Mouse (Mus musculus) heart, embryonic 13.5 days (tissue): ENCODE data around the gene Taok3. TPM values are rescaled to one million over a fixed set of nuclear protein-coding genes. Genes with fewer than 3 reads are reported as not detected.

Experiments
- ATAC-seq: fragments of 200-750 bp; cut with Nextera tagmentation; 2 replicates; pipeline ENCODE4 v1.8.0; 2017; ENCODE audit warnings: moderate TSS enrichment; ENCODE audit not compliant: insufficient number of reproducible peaks, low FRiP score, low TSS enrichment; ENCODE audit errors: extremely low read depth
- H3K27ac ChIP-seq: fragments of 300-500 bp; sonication (generic); replicated peaks from 2 replicates; pipeline ENCODE4 v1.5.1; 2015; ENCODE audit warnings: moderate library complexity, mild to moderate bottlenecking, inconsistent platforms
- H3K27me3 ChIP-seq: fragments of 300-500 bp; sonication (generic); replicated peaks from 2 replicates; pipeline ENCODE4 v1.6.1; 2015; ENCODE audit warnings: mild to moderate bottlenecking, inconsistent platforms
- H3K36me3 ChIP-seq: fragments of 300-500 bp; sonication (generic); 2 replicates; pipeline ENCODE4 v1.6.1; 2015; ENCODE audit warnings: mild to moderate bottlenecking, inconsistent platforms
- H3K4me1 ChIP-seq: fragments of 300-500 bp; sonication (generic); 2 replicates; pipeline ENCODE4 v1.6.1; 2015; ENCODE audit warnings: inconsistent platforms
- H3K4me2 ChIP-seq: fragments of 300-500 bp; sonication (generic); 2 replicates; pipeline ENCODE4 v1.6.1; 2015; ENCODE audit warnings: inconsistent platforms, mild to moderate bottlenecking, moderate library complexity
- H3K4me3 ChIP-seq: fragments of 300-500 bp; sonication (generic); 2 replicates; pipeline ENCODE4 v1.5.1; 2015; ENCODE audit warnings: moderate library complexity, mild to moderate bottlenecking, inconsistent platforms
- H3K9ac ChIP-seq: fragments of 300-500 bp; sonication (generic); 2 replicates; pipeline ENCODE4 v1.6.1; 2015; ENCODE audit warnings: inconsistent platforms, mild to moderate bottlenecking, moderate library complexity
- H3K9me3 ChIP-seq: fragments of 300-500 bp; sonication (generic); 2 replicates; pipeline ENCODE4 v1.6.1; 2016; ENCODE audit warnings: inconsistent platforms
- WGBS: fragments of 180-500 bp; shearing (Covaris S2); methylation state at CpG from one replicate; pipeline ENCODE4 v1.1.7; 2015; ENCODE audit warnings: mixed read lengths; 5-methylcytosine and 5-hydroxymethylcytosine counted together
- polyA plus RNA-seq: library from polyadenylated mRNA; unstranded; fragments of >200 nt; fragmentation: Nextera tagmentation; extraction: Ambion mirVana; gene quantifications from 2 replicates; pipeline ENCODE4 v1.2.1, GENCODE M21; 2015

Taok3 gene
- polyA plus RNA-seq, 1 experiment from 2014 or later = 8.5 TPM

DNA sequence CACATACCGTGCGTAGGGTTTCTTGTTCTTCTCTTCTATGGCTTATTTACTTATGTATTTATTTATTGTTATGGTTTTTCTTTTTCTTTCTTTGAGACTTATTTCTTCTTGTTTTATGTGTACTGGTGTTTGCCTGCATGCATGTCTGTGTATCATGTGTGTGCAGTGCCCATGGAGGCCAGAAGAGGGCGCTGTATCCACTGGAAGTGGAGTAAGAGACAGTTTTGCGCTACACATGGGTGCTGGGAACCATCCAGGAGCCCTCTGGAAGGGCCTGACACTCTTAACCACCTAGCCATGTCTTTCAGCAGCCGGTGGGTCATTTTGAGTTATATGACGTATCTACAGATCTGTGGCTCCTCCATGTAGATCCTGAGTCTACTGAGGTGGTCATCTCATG is 64.9 kb downstream of the Taok3 start:
- Histone ChIP-seq H3K4me2 (no peak overlapping the region), H3K4me1 (no peaks in the 10 kb centered on the region), H3K9ac (no peak overlapping the region), H3K27ac (no peak overlapping the region), H3K9me3 (peaks cover 11% of the 10 kb centered on the region; the same call in 1 of the 2 replicates), H3K36me3 (peaks cover 26% of the 10 kb centered on the region), H3K4me3 (no peak overlapping the region), H3K27me3 (no peaks in the 10 kb centered on the region)
- no peak for ATAC-seq
- 86% methylated on average over 6 of the region's 6 CpGs for WGBS

DNA sequence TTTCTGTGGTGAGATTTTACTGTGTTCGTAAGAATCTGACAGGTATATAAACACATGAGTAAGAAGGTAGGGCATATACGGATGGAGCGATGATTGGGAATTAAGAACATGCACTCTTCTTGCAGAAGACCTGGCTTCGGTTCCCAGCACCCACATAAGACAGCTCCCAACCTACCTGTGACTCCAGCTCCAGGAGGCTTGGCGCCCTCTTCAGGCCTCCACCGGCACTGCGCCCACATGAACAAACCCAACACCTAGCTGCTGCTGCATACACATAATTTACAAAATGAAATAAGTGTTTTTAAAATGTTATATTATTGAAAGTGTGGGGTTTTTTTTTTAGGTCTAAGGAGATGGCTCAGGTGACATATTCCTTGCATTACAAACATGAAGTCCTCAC is 65.7 kb downstream of the Taok3 start:
- no peak for ATAC-seq
- 88% methylated on average over 7 of the region's 7 CpGs for WGBS

GRCm38 (mm10) chr5:117192061-117192460 is 72.1 kb downstream of the Taok3 start:
- no peak for ATAC-seq
- 76% methylated on average over 6 of the region's 6 CpGs for WGBS
- Histone ChIP-seq H3K36me3 (peaks cover 11% of the 10 kb centered on the region; the same call in 1 of the 2 replicates), H3K9ac (no peak overlapping the region), H3K27me3 (no peaks in the 10 kb centered on the region), H3K4me1 (peaks cover 11% of the 10 kb centered on the region), H3K4me2 (no peak overlapping the region), H3K4me3 (no peak overlapping the region), H3K9me3 (no peaks in the 10 kb centered on the region), H3K27ac (no peak overlapping the region)

More for the DNA sequence above, 65.7 kb downstream of the Taok3 start:
- H3K36me3 ChIP-seq = peaks cover 26% of the 10 kb centered on the region
- no peaks in the 10 kb centered on the region for H3K27me3 ChIP-seq
- H3K4me2 ChIP-seq = no peak overlapping the region
- no peaks in the 10 kb centered on the region for H3K4me1 ChIP-seq
- H3K4me3 ChIP-seq = no peak overlapping the region
- no peak overlapping the region for H3K27ac ChIP-seq
- peaks cover 11% of the 10 kb centered on the region; the same call in 1 of the 2 replicates for H3K9me3 ChIP-seq
- no peak overlapping the region for H3K9ac ChIP-seq

DNA sequence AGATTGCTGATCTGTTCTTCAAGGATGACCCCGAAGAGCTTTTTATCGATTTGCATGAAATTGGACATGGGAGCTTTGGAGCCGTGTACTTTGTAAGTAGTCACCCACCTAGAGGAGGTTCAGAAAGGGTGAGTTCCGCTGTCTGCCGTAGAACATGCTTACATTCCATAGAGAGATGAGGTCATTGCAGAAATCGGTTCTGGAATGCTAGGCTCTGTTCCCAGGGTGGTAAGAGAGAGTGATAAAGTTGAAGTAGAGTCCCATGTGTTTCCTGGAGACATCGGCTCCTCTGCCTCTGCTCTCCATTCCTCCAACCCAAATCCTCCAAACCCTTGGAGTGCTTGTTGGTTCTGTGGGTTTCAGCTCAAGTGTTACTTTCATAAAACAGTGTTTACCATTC is 73.8 kb downstream of the Taok3 start:
- Histone ChIP-seq H3K4me3 (no peak overlapping the region), H3K27ac (no peak overlapping the region), H3K4me1 (peaks cover 11% of the 10 kb centered on the region), H3K9me3 (no peaks in the 10 kb centered on the region), H3K4me2 (no peak overlapping the region), H3K36me3 (peaks cover 18% of the 10 kb centered on the region), H3K9ac (no peak overlapping the region), H3K27me3 (no peaks in the 10 kb centered on the region)
- ATAC-seq = no peak
- 45% methylated on average over 7 of the region's 7 CpGs for WGBS

DNA sequence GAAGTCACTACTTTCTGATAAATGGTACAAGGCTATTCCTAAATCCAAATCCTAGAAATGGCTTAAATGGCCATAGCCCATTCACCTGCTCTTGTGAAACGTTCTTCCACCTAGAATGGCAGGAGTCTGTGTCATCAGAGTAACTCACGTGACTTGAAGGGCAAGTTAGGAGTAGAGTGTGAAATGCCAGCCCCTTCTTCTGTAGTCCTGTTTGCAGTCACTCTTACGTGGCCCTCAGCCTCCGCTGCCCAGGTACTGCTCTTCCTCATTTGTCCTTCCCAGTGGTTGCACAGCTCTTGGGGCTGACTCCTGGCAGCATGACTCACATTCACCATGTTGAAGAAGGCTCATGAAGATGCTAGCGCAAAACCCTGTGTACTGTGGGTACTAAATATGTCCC is 74.7 kb downstream of the Taok3 start:
- Histone ChIP-seq H3K36me3 (peaks cover 22% of the 10 kb centered on the region), H3K9ac (no peak overlapping the region), H3K4me1 (peaks cover 11% of the 10 kb centered on the region), H3K4me2 (no peak overlapping the region), H3K27ac (no peak overlapping the region), H3K9me3 (no peaks in the 10 kb centered on the region), H3K27me3 (no peaks in the 10 kb centered on the region), H3K4me3 (no peak overlapping the region)
- WGBS = 89% methylated on average over 5 of the region's 5 CpGs
- no peak for ATAC-seq

DNA sequence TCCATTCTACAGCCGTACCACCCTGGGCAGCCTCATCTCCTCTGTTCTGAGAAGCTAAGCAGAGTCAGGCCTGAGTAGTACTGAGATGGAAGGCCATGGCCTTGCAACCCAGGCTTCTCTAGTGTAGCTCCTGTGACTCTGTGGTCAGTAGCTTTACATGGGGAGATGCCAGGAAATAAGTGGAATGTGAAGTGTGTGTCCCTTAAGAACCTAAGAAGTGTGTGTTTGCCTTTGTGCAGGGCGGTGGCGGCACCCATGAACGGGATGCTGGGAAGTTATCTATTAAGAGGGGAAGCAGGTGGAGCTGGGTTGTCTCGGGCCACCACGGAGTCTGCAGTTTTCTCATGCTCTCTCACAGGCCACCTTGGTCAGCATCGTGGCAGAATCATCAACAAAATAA is 76.6 kb downstream of the Taok3 start:
- H3K4me3 ChIP-seq = no peak overlapping the region
- no peak overlapping the region for H3K27ac ChIP-seq
- peaks cover 11% of the 10 kb centered on the region for H3K4me1 ChIP-seq
- H3K27me3 ChIP-seq = no peaks in the 10 kb centered on the region
- H3K4me2 ChIP-seq = no peak overlapping the region
- H3K9me3 ChIP-seq = no peaks in the 10 kb centered on the region
- ATAC-seq = no peak
- no peak overlapping the region for H3K9ac ChIP-seq
- WGBS = 85% methylated on average over 7 of the region's 7 CpGs
- H3K36me3 ChIP-seq = peaks cover 35% of the 10 kb centered on the region

GRCm38 (mm10) chr5:117198390-117198789 is 78.5 kb downstream of the Taok3 start:
- no peak overlapping the region for H3K4me2 ChIP-seq
- peaks cover 46% of the 10 kb centered on the region for H3K36me3 ChIP-seq
- no peaks in the 10 kb centered on the region for H3K27me3 ChIP-seq
- no peaks in the 10 kb centered on the region for H3K9me3 ChIP-seq
- no peak overlapping the region for H3K27ac ChIP-seq
- WGBS = 76% methylated on average over 3 of the region's 3 CpGs
- no peak for ATAC-seq
- H3K4me3 ChIP-seq = no peak overlapping the region
- H3K9ac ChIP-seq = no peak overlapping the region
- peaks cover 8% of the 10 kb centered on the region for H3K4me1 ChIP-seq

- H3K4me2 ChIP-seq = no peak overlapping the region
- WGBS = 77% methylated on average over 16 of the region's 16 CpGs
- no peaks in the 10 kb centered on the region for H3K4me1 ChIP-seq
- no peak for ATAC-seq
- H3K36me3 ChIP-seq = peaks cover 49% of the 10 kb centered on the region
- 0 out of 2 replicates have a peak, but pooled peaks cover 5% of the 10 kb centered on the region for H3K9me3 ChIP-seq
- H3K4me3 ChIP-seq = no peak overlapping the region
- no peak overlapping the region for H3K9ac ChIP-seq
- H3K27me3 ChIP-seq = no peaks in the 10 kb centered on the region
- no peak overlapping the region for H3K27ac ChIP-seq
Observed at GRCm38 (mm10) chr5:117207286-117207685, 87.4 kb downstream of the Taok3 start.

GRCm38 (mm10) chr5:117214016-117214415 is 94.1 kb downstream of the Taok3 start:
- H3K27me3 ChIP-seq = no peaks in the 10 kb centered on the region
- no peak overlapping the region for H3K27ac ChIP-seq
- no peak overlapping the region for H3K9ac ChIP-seq
- H3K9me3 ChIP-seq = 0 out of 2 replicates have a peak, but pooled peaks cover 1% of the 10 kb centered on the region
- H3K4me1 ChIP-seq = no peaks in the 10 kb centered on the region
- no peak for ATAC-seq
- no peak overlapping the region for H3K4me3 ChIP-seq
- H3K36me3 ChIP-seq = peaks cover 50% of the 10 kb centered on the region
- no peak overlapping the region for H3K4me2 ChIP-seq
- 76% methylated on average over 4 of the region's 4 CpGs for WGBS

DNA sequence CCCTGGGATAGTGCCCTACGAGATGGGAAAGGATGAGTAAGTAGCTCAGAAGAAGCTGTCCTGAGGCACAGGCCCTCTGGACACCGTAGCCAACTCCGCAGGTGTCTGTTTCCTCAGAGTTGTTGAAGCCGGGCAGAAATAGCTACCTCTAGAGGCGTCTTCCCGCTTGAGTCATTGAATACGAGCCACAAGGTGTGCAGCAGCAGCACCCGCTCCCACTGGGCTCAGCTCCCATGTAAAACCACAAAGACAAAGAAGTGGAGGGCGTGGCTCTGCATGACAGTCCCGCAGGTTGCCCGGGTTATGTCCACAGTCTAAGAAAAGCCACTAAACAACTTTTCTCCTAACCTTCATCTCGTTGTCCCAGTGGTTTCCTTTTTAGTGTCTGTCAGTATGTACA is 111.1 kb downstream of the Taok3 start:
- no peaks in the 10 kb centered on the region for H3K4me1 ChIP-seq
- H3K27me3 ChIP-seq = no peaks in the 10 kb centered on the region
- no peak for ATAC-seq

DNA sequence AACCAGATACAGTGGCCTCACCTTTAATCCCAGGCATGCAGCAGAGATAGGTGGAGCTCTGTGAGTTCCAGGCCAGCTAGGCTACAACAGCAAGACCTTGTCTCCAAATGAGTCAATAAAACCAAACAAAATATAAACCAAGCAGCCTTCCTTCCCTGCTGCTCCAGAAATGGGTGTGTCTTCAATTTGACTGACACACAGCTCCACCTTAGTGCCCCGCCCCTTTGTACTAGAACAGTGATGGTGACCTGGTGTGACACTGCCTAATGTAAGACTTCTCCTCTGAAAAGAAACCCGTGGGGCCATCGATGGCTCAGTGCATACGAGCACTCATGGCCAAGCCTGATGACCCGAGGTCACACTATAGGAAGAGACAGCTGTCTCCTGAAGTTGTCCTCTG is 116.6 kb downstream of the Taok3 start:
- no peak for ATAC-seq
- Histone ChIP-seq H3K27ac (no peak overlapping the region), H3K36me3 (peaks cover 15% of the 10 kb centered on the region), H3K9ac (no peak overlapping the region), H3K4me2 (no peak overlapping the region), H3K9me3 (no peaks in the 10 kb centered on the region), H3K27me3 (no peaks in the 10 kb centered on the region), H3K4me1 (peaks cover 6% of the 10 kb centered on the region), H3K4me3 (no peak overlapping the region)
- 86% methylated on average over 5 of the region's 5 CpGs for WGBS

More for the DNA sequence above, 111.1 kb downstream of the Taok3 start:
- no peak overlapping the region for H3K4me3 ChIP-seq
- peaks cover 36% of the 10 kb centered on the region for H3K36me3 ChIP-seq
- H3K9ac ChIP-seq = no peak overlapping the region
- no peak overlapping the region for H3K27ac ChIP-seq
- 63% methylated on average over 12 of the region's 12 CpGs for WGBS
- no peak overlapping the region for H3K4me2 ChIP-seq
- no peaks in the 10 kb centered on the region for H3K9me3 ChIP-seq

GRCm38 (mm10) chr5:117239106-117239505 is 119.2 kb downstream of the Taok3 start:
- H3K4me2 ChIP-seq = no peak overlapping the region
- H3K27me3 ChIP-seq = no peaks in the 10 kb centered on the region
- peaks cover 18% of the 10 kb centered on the region for H3K4me1 ChIP-seq
- no peaks in the 10 kb centered on the region for H3K9me3 ChIP-seq
- H3K27ac ChIP-seq = no peak overlapping the region
- H3K4me3 ChIP-seq = no peak overlapping the region
- 79% methylated on average over 4 of the region's 4 CpGs for WGBS
- no peak overlapping the region for H3K9ac ChIP-seq
- no peak for ATAC-seq
- H3K36me3 ChIP-seq = peaks cover 12% of the 10 kb centered on the region
